17 mouse cellular contexts compared by ENCODE assay signal in genomic region chr15:37033431-37033830, GRCm38 (mm10).
"Had no signal": no experiment of that assay in that cellular context is flagged by ENCODE, and none has a peak within 500 bp of the region (broad histone marks: within the 10 kb centered on the region; RNA-seq: fewer than 3 reads in every experiment).

No protein-coding gene starts in this region.

- H3K9ac ChIP-seq: intestine, embryonic 15.5 days; limb, embryonic 12.5 days; limb, embryonic 15.5 days; liver, embryonic 12.5 days; liver, embryonic 15.5 days; midbrain, embryonic 12.5 days; midbrain, embryonic 15.5 days; neural tube, embryonic 13.5 days had no signal

- H3K4me3 ChIP-seq: intestine, embryonic 15.5 days; limb, embryonic 12.5 days; limb, embryonic 15.5 days; liver, embryonic 12.5 days; liver, embryonic 15.5 days; midbrain, embryonic 12.5 days; midbrain, embryonic 15.5 days; neural tube, embryonic 13.5 days had no signal

- H3K36me3 ChIP-seq: intestine, embryonic 15.5 days; limb, embryonic 12.5 days; limb, embryonic 15.5 days; liver, embryonic 12.5 days; liver, embryonic 15.5 days; midbrain, embryonic 12.5 days; midbrain, embryonic 15.5 days; neural tube, embryonic 13.5 days had no signal

- H3K9me3 ChIP-seq: intestine, embryonic 15.5 days; limb, embryonic 12.5 days; limb, embryonic 15.5 days; liver, embryonic 12.5 days; liver, embryonic 15.5 days; midbrain, embryonic 12.5 days; midbrain, embryonic 15.5 days; neural tube, embryonic 13.5 days had no signal

- ATAC-seq: liver, embryonic 12.5 days; midbrain, embryonic 15.5 days had no signal

- H3K27ac ChIP-seq: intestine, embryonic 15.5 days; limb, embryonic 12.5 days; limb, embryonic 15.5 days; liver, embryonic 12.5 days; liver, embryonic 15.5 days; macrophage; midbrain, embryonic 12.5 days; midbrain, embryonic 15.5 days; neural tube, embryonic 13.5 days had no signal

- DNase-seq: kidney, adult 11 months; kidney, adult 9 months; kidney, postnatal 25 days; left cerebral cortex, postnatal 4 days; lung, adult 18-20 months; lung, postnatal 14 days; retina, postnatal 1 day; thymus, postnatal 25 days had no signal

- H3K4me1 ChIP-seq: liver, embryonic 15.5 days; midbrain, embryonic 12.5 days had no signal

- H3K27me3 ChIP-seq: intestine, embryonic 15.5 days; limb, embryonic 12.5 days; limb, embryonic 15.5 days; liver, embryonic 12.5 days; liver, embryonic 15.5 days; midbrain, embryonic 12.5 days; midbrain, embryonic 15.5 days; neural tube, embryonic 13.5 days had no signal

- H3K4me2 ChIP-seq: intestine, embryonic 15.5 days; limb, embryonic 12.5 days; limb, embryonic 15.5 days; liver, embryonic 12.5 days; liver, embryonic 15.5 days; midbrain, embryonic 12.5 days; midbrain, embryonic 15.5 days; neural tube, embryonic 13.5 days had no signal
